Mouse (Mus musculus) hindbrain, embryonic 14.5 days (tissue): ENCODE measurements around the gene Slc20a1. TPM values are rescaled to one million over a fixed set of nuclear protein-coding genes. Genes with fewer than 3 reads are reported as not detected.

ENCODE experiments used
- ATAC-seq: fragments of 200-750 bp; cut with Nextera tagmentation; 2 replicates; pipeline ENCODE4 v1.8.0; 2017; ENCODE audit warnings: moderate number of reproducible peaks, mild to moderate bottlenecking, moderate TSS enrichment, moderate library complexity; ENCODE audit not compliant: low FRiP score
- DNase-seq: peaks from one replicate; pipeline ENCODE4 v3.0.0-alpha.2; 2015; ENCODE audit warnings: low spot score
- H3K27ac ChIP-seq: fragments of 300-500 bp; sonication (generic); 2 replicates; pipeline ENCODE4 v1.5.1; 2014; ENCODE audit warnings: mild to moderate bottlenecking, moderate library complexity
- H3K27me3 ChIP-seq: fragments of 300-500 bp; sonication (generic); 2 replicates; pipeline ENCODE4 v1.6.1; 2014; ENCODE audit warnings: mild to moderate bottlenecking, low read length, mixed read lengths; ENCODE audit not compliant: control insufficient read depth, insufficient read depth
- H3K36me3 ChIP-seq: fragments of 300-500 bp; sonication (generic); replicated peaks from 2 replicates; pipeline ENCODE4 v1.6.1; 2014; ENCODE audit not compliant: control insufficient read depth, insufficient read depth
- H3K4me1 ChIP-seq: fragments of 300-500 bp; sonication (generic); replicated peaks from 2 replicates; pipeline ENCODE4 v1.6.1; 2014; ENCODE audit warnings: antibody characterized with exemption, low read length, mixed read lengths; ENCODE audit not compliant: control insufficient read depth, insufficient read depth
- H3K4me2 ChIP-seq: fragments of 300-500 bp; sonication (generic); replicated peaks from 2 replicates; pipeline ENCODE4 v1.6.1; 2014; ENCODE audit warnings: mild to moderate bottlenecking, moderate library complexity
- H3K4me3 ChIP-seq: fragments of 300-500 bp; sonication (generic); replicated peaks from 2 replicates; pipeline ENCODE4 v1.5.1; 2014; ENCODE audit warnings: mild to moderate bottlenecking, low read length
- H3K9ac ChIP-seq: fragments of 300-500 bp; sonication (generic); 2 replicates; pipeline ENCODE4 v1.6.1; 2014
- H3K9me3 ChIP-seq: fragments of 300-500 bp; sonication (generic); 2 replicates; pipeline ENCODE4 v1.6.1; 2016; ENCODE audit warnings: low read length; ENCODE audit not compliant: control insufficient read depth
- WGBS: fragments of 180-500 bp; shearing (Covaris S2); extraction: QIAGEN DNeasy Blood & Tissue Kit; methylation state at CpG from one replicate; pipeline ENCODE4 v1.1.7; 2014; 5-methylcytosine and 5-hydroxymethylcytosine counted together
- polyA plus RNA-seq: library from polyadenylated mRNA; unstranded; fragments of >200 nt; fragmentation: Nextera tagmentation; extraction: Ambion mirVana; gene quantifications from 2 replicates; pipeline ENCODE4 v1.2.1, GENCODE M21; 2014

Gene Slc20a1
- polyA plus RNA-seq, 1 experiment from 2014 or later: 50.7 TPM

GRCm38 (mm10) chr2:129206824-129207223, 8.3 kb downstream of the Slc20a1 start:
- Histone ChIP-seq H3K27ac (no peak overlapping the region), H3K27me3 (no peaks in the 10 kb centered on the region), H3K4me2 (no peak overlapping the region), H3K9ac (no peak overlapping the region), H3K36me3 (peaks cover 99% of the 10 kb centered on the region), H3K4me1 (0 out of 2 replicates have a peak, but pooled peaks cover 2% of the 10 kb centered on the region), H3K9me3 (no peaks in the 10 kb centered on the region), H3K4me3 (no peak overlapping the region)
- ATAC-seq (no peak), DNase-seq (no peak)
- WGBS: 90% methylated on average over 8 of the region's 8 CpGs

- Histone ChIP-seq H3K4me1 (no peaks in the 10 kb centered on the region), H3K27me3 (no peaks in the 10 kb centered on the region), H3K36me3 (peaks cover 97% of the 10 kb centered on the region), H3K27ac (no peak overlapping the region), H3K4me3 (no peak overlapping the region), H3K9ac (no peak overlapping the region), H3K9me3 (no peaks in the 10 kb centered on the region), H3K4me2 (no peak overlapping the region)
- 91% methylated on average over 8 of the region's 8 CpGs for WGBS
- ATAC-seq: no peak
- DNase-seq: no peak
Measured at GRCm38 (mm10) chr2:129208181-129208746, 9.7 kb downstream of the Slc20a1 start.

- Histone ChIP-seq H3K27me3 (no peaks in the 10 kb centered on the region), H3K4me1 (no peaks in the 10 kb centered on the region), H3K9me3 (no peaks in the 10 kb centered on the region), H3K36me3 (peaks cover 79% of the 10 kb centered on the region), H3K27ac (no peak overlapping the region), H3K4me2 (no peak overlapping the region), H3K4me3 (no peak overlapping the region), H3K9ac (no peak overlapping the region)
- DNase-seq (no peak), ATAC-seq (no peak)
- WGBS: 95% methylated on average over 8 of the region's 8 CpGs
Measured at GRCm38 (mm10) chr2:129210089-129210749, 11.7 kb downstream of the Slc20a1 start.

- ATAC-seq (no peak), DNase-seq (no peak)
- 73% methylated on average over 4 of the region's 4 CpGs for whole genome bisulfite sequencing
- no peaks in the 10 kb centered on the region for H3K9me3 ChIP-seq
- H3K36me3 ChIP-seq: peaks cover 68% of the 10 kb centered on the region
- no peak overlapping the region for H3K4me2 ChIP-seq
- H3K4me1 ChIP-seq: no peaks in the 10 kb centered on the region
- H3K27ac ChIP-seq: no peak overlapping the region
- H3K27me3 ChIP-seq: no peaks in the 10 kb centered on the region
- H3K9ac ChIP-seq: no peak overlapping the region
- no peak overlapping the region for H3K4me3 ChIP-seq
Measured at GRCm38 (mm10) chr2:129211255-129211654, 12.7 kb downstream of the Slc20a1 start.

- peaks cover 61% of the 10 kb centered on the region for H3K36me3 ChIP-seq
- H3K9me3 ChIP-seq: no peaks in the 10 kb centered on the region
- no peak overlapping the region for H3K9ac ChIP-seq
- ATAC-seq (no peak), DNase-seq (no peak)
- H3K27me3 ChIP-seq: no peaks in the 10 kb centered on the region
- H3K4me2 ChIP-seq: no peak overlapping the region
- H3K27ac ChIP-seq: no peak overlapping the region
- H3K4me3 ChIP-seq: no peak overlapping the region
- 75% methylated on average over 2 of the region's 2 CpGs for WGBS
- H3K4me1 ChIP-seq: no peaks in the 10 kb centered on the region
Measured at GRCm38 (mm10) chr2:129211957-129212356, 13.4 kb downstream of the Slc20a1 start.

GRCm38 (mm10) chr2:129212566-129212965, 14.0 kb downstream of the Slc20a1 start:
- DNase-seq (no peak), ATAC-seq (no peak)
- Histone ChIP-seq H3K4me2 (no peak overlapping the region), H3K27ac (no peak overlapping the region), H3K4me3 (no peak overlapping the region), H3K9ac (no peak overlapping the region), H3K4me1 (no peaks in the 10 kb centered on the region), H3K36me3 (peaks cover 55% of the 10 kb centered on the region), H3K9me3 (no peaks in the 10 kb centered on the region), H3K27me3 (no peaks in the 10 kb centered on the region)
- WGBS: 91% methylated on average over 7 of the region's 7 CpGs

- WGBS: 96% methylated on average over 4 of the region's 5 CpGs
- H3K36me3 ChIP-seq: peaks cover 33% of the 10 kb centered on the region
Measured at GRCm38 (mm10) chr2:129214774-129215173, 16.2 kb downstream of the Slc20a1 start.

GRCm38 (mm10) chr2:129217612-129218185, 19.1 kb downstream of the Slc20a1 start:
- Histone ChIP-seq H3K4me1 (no peaks in the 10 kb centered on the region), H3K4me2 (no peak overlapping the region), H3K9me3 (no peaks in the 10 kb centered on the region), H3K4me3 (no peak overlapping the region), H3K27me3 (no peaks in the 10 kb centered on the region), H3K27ac (no peak overlapping the region), H3K36me3 (peaks cover 4% of the 10 kb centered on the region), H3K9ac (no peak overlapping the region)
- ATAC-seq: no peak
- DNase-seq: no peak
- WGBS: 73% methylated on average over 9 of the region's 9 CpGs

More at GRCm38 (mm10) chr2:129214774-129215173, 16.2 kb downstream of the Slc20a1 start:
- H3K4me1 ChIP-seq: no peaks in the 10 kb centered on the region
- no peak for DNase-seq
- no peak for ATAC-seq
- H3K4me3 ChIP-seq: no peak overlapping the region
- no peak overlapping the region for H3K9ac ChIP-seq
- no peaks in the 10 kb centered on the region for H3K9me3 ChIP-seq
- no peak overlapping the region for H3K4me2 ChIP-seq
- no peak overlapping the region for H3K27ac ChIP-seq
- no peaks in the 10 kb centered on the region for H3K27me3 ChIP-seq

GRCm38 (mm10) chr2:129218537-129219105, 20.1 kb downstream of the Slc20a1 start:
- 81% methylated on average over 4 of the region's 4 CpGs for WGBS
- Histone ChIP-seq H3K4me3 (no peak overlapping the region), H3K4me1 (no peaks in the 10 kb centered on the region), H3K9me3 (no peaks in the 10 kb centered on the region), H3K4me2 (no peak overlapping the region), H3K27ac (no peak overlapping the region), H3K27me3 (no peaks in the 10 kb centered on the region), H3K36me3 (no peaks in the 10 kb centered on the region; the same call in 1 of the 2 replicates), H3K9ac (no peak overlapping the region)
- ATAC-seq (no peak), DNase-seq (no peak)
